Mouse (Mus musculus) liver, embryonic 14.5 days (tissue): ENCODE data around the gene Ppef2.
"Not testable (repeated sequence)": the region's sequence is repeated elsewhere in the genome, so short reads cannot be mapped to it uniquely, and the experiment has no call there.

Experiments
- CTCF ChIP-seq: IDR thresholded peaks from 2 replicates; pipeline ENCODE4 v1.5.1; 2016; ENCODE audit warnings: antibody characterized with exemption, low read depth, control low read depth
- EP300 ChIP-seq: IDR thresholded peaks from 2 replicates; pipeline ENCODE4 v1.6.1; 2016; ENCODE audit warnings: antibody characterized with exemption, low read depth

DNA sequence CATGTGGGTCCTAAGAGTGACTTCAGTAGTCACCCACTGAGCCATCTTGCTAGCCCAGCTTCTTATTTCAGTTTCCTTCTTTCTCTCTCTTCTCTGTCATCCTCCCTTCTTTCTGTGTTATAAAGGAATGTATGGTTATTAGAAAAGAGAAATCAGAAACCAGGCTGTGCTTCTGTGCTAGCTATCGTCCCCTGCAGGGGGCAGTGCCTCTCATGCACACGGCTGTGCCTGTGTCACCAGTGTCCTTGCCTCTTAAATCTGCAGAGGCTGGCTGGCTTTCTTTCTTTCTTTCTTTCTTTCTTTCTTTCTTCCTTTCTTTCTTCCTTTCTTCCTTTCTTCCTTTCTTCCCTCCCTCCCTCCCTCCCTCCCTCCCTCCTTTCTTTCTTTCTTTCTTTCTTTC is 60.4 kb downstream of the Ppef2 start:
- TF ChIP-seq CTCF, result peak; percentile 67
- not testable (repeated sequence) for TF ChIP-seq EP300
